Mouse (Mus musculus) embryo, embryonic 9.5 days (tissue): ENCODE data around the gene Pold1.
A peak's percentile ranks its signal among the peaks of the same experiment; 100 is the strongest.

Experiments used
- DNase-seq: peaks from one replicate; pipeline ENCODE4 v3.0.0-alpha.2; 2017; ENCODE audit errors: extremely low spot score

Pold1 gene

DNA sequence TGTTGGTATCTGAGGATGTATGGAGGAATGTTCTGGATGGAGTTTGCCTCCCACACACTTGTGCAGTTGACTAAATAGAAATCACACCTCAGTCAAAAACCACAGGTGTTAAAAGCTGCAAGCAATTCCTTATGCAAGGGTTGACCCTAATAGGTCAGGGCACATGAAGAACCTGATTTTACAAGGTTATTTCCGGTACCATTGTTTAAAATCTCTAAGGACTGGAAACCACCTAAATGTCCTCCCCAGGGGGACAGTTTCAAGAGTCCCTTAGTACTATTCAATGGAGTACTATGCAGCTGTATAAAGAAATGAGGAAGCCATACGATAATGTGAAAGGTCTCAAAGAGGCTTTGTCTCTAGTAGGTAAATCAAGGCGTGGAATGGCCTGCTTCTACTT is 2.4 kb downstream of the Pold1 start:
- DNase-seq: no peak

DNA sequence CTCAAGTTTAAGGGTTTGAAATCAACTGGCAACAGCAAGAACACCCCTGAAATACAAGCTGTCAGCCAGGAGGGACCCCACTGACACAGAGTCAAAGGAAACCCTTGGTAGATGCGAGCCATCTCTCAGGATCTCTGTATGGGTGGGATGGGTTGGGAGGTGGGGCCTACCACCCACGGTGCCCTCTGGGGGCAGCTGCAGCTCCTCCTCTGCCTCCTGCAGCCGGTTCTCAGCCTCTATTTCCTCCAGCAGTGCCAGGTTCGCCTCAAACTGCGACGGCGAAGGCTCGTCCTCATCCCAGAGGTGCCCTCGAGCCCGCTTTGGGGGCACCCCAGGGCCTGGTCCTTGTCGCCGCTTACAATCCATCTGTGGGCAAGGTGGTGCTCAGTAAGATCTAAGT is 5.6 kb downstream of the Pold1 start:
- DNase-seq: no peak

DNA sequence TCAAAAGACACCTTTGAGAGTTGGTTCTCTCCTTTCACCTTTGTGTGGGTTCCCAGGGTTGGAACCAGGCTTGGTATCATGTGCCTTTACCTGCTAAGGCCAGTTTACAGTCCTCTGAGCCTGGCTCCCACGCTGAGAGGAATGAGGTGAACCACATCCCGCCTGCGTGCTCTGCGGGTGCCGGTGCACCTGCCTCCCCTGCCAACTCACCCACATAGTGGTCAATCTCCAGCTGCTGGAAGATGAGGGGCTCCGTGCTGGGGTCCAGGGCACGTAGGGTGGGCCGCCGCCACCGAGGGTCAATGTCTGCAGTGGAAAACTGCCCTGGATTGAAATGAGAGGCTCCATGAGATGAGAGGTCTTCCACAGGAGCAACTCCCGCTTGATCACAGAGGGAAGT is 6.1 kb downstream of the Pold1 start:
- DNase-seq: no peak

DNA sequence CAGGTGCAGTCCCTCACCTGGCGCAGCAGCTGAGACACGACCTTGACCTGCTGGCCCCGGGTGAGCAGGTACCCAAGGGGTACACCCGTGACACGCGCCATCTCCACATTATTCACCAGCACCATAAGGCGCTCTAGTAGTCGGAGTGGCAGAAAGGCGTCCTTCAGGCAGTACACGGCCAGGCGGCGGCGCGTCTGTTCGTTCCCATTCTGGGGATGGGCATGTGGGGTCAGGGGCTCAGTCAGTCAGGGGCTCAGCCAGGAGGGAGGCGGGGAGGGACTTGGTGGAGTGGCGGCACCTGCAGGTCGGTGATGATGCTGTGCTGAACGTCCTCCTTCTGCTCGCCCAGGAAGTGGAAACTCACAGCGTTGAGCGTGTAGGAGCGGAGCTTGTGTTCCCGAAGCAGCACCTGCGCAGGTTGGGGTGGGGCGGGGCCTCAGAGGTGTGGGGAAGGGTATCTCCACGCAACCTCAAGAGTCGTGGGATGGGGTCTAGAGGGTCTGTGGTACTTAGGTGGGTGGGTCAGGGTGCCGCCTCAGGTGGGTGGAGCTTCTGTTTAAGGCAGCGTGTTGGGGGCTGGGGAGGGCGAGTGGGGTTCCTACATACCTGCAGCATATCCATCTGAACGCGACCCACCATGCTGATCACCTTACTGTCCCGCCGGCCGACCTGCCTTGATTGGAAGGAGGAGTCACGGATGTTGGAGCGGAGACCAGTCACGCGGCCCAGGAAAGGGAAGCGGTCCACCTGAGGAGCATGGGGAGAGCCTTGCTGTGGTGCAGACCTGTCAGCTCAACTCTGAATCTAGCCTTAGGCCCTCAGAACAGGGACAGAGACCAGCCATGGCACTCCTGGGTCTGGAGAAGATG is 9.7 kb downstream of the Pold1 start:
- DNase-seq: no peak

DNA sequence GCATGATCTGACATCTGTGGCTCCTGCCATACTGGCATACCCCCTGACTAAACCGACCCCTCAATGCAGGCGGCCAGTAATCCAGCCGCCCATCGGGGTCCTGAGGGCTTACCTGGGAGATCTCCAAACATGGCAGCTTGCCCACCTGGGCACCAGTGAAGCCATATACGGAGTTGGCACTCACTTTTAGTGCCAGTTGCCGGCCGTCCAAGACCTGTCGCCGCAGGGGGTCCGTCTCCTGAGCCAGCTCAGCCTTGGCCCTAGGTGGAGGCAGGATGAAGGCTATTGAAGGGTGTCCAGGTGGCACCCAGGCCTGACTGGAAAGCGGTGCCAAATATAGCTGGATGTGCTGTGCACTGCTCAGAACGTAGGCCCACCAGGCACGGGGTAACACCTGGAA is 11.2 kb downstream of the Pold1 start:
- DNase-seq: no peak

DNA sequence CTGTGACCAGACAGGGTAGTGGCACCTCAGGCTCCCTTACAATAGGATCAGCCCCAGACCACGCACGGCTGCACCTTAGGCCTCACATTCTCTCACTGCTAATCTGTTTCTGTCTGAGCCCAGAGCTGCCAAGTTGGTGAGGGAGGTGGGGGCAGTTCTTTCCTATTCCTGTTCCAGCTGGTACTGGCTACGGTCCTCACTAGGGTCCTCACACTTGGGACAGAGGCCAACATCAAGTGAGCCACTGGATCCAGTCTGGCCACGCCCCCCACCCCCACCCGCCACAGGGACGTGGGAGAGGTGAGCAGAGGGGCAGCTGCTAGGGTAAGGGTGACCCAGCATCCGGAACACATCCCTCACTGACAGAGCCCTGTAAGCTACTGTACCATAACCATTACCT is 11.6 kb downstream of the Pold1 start:
- DNase-seq: no peak

DNA sequence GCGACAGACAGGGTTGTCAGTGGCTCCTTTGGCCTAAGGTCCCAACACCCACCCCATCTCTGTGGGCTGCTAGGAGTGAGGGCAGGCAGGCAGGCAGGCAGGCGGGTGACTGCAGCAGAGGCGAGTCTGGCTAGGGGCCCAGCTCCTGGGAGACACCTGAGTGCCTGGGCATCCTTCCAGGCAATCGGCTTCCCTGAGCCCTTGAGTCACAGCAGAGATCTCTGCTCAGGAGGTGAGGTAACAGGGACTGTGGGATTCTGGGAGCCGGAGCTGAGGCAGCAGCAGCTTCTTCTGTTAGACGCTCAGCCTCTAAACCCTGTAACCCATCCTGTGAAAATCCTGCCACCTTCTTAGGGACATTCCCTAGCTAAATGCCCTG is 12.1 kb downstream of the Pold1 start:
- DNase-seq: no peak

DNA sequence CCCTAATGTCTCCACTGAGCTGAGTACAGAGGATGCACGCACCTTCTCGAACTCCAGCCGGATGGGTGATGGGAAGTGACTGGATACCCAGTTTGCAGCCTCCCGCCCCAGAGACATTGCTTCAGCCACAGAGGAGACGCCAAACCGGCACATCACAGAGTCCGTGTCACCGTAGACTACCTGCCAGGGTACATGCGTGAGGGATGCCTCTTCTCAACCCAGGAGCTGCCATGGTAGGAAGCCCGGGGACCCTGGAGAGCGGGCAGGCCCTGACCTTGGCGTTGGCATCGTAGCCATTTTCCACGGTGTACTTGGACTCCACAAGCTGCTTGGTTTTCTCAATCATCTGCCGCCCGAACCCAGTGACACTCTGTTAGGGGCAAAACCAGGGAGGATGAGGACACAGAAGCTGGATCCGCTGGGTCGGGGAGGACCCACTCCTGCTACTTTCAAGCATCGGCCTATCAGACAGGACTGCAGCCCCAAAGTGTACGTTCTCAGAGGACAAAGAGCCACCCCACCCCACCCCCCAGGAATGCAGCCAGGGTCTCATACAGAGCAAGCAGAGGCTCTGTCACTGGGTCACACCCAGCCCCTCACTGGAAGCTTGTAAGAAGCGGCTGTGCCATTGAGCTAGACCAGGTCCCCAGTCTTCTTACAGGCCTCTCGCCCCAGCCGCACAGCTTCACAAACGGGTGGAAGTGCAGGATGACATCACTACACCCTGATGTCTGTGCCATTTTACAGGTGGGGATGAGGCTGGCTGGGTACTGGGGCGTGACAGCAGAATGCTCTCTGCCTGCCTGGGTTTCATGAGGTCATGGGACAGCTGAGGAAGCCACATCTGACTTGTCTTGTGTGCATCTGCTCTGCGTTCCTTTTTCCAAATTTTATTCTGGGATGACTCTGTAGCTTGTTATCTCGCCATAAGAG is 12.7 kb downstream of the Pold1 start:
- DNase-seq: no peak

DNA sequence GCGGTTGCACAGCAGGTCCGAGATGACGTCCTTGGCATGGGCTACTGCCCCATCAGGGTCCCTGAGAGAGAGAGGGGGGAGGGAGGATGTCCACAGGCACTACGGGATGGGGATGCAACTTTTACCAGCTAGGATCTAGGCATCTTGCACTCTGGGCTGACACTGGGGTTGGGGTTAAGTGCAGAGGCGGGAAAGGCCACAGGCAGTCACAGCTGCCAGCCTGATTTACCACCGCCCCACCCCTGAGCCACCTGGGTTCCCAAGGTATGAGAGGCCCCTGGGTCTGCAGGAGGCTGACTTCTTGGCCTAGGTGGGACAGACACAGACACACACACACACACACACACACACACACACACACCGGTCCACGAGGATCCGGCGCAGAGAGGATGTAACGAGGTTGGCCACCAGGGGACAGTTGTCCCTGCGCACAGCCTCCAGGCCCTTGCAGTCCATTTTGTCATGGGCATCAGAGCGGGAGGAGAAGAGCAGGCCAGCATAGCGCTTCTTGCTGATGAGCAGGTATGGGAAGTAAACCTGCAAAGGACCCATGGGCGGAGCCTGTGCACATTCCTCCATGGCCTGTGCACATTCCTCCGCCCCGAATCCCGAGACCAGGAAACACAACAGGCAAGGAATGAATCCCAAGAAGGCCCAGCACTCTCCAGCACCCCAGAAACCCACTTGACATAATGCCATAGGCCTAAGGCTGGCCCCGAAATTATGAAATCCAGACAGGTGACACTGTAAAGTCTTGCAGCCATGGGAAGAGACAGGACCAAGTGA is 13.8 kb downstream of the Pold1 start:
- no peak for DNase-seq

DNA sequence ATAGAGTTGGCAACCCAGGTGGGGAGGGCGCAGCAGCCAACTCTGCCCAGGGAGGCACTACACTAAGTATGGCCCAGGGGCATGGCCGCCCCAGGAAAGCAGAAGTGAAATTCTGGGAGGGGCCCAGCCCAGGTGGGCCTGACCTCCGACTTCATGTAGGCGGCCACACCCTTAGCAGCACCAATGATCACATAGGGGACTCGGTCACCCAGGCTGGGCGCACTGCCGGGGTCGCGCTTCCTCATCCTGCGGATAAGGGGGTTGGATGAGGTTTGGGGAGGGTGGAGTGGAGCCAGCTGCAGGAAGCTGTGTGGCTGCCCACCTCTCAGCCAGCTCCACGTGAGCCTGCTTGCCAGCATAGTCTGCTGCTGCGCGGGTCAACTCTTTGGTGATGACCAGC is 14.4 kb downstream of the Pold1 start:
- DNase-seq: no peak

DNA sequence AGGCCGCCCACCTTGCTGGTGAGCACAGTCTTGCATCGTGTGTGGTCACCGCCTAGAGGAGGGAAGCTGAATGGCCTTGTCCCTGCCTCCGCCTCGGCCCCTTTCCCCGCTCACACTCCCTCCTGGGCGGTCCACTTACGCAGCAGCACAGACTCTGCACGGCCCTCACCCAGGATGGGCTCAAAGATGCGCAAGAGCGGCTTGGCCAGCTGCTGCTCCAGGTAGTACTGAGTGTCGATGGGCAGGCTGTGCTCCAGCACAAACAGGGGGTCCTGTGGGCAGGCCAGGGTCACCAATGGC is 15.0 kb downstream of the Pold1 start:
- DNase-seq: no peak

DNA sequence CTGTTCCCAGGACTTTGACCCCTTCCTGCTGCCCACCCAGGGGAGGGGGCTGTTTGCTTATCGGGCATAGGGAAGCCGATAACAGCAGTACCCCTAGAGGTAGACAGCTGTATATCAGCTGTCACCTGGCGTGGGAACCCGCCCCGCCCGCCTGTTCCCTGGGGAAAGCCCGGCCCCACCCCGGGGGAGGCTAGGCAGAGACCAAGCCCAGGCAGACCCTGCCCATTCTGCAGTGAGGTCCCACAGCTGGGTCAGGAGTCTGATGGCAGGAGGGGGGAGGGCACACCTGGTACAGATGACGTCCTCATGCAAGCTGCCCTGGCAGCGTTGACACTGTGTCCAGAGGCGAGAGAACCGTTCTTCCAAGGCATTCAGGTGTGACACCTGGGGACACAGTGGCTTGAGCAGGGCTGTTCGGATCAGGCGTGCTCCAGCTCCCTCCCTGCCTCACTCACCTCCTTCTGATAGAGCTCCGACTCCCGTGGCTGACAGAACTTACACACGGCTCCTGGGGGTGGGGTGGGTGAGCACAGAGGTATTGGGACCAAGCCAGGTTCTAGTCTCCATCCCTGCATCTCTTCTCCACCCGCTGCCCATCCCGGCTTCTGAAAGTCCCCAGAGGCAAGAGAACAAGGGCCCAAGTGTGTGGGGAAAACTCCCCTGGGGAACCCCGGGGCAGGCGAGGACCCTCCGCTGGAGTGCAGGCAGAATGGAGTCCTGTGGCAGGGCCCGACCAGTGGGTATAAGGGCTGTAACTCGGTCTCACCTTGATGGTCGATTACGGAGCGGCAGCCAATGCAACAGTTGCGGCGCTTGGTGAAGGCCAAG is 15.5 kb downstream of the Pold1 start:
- no peak for DNase-seq

DNA sequence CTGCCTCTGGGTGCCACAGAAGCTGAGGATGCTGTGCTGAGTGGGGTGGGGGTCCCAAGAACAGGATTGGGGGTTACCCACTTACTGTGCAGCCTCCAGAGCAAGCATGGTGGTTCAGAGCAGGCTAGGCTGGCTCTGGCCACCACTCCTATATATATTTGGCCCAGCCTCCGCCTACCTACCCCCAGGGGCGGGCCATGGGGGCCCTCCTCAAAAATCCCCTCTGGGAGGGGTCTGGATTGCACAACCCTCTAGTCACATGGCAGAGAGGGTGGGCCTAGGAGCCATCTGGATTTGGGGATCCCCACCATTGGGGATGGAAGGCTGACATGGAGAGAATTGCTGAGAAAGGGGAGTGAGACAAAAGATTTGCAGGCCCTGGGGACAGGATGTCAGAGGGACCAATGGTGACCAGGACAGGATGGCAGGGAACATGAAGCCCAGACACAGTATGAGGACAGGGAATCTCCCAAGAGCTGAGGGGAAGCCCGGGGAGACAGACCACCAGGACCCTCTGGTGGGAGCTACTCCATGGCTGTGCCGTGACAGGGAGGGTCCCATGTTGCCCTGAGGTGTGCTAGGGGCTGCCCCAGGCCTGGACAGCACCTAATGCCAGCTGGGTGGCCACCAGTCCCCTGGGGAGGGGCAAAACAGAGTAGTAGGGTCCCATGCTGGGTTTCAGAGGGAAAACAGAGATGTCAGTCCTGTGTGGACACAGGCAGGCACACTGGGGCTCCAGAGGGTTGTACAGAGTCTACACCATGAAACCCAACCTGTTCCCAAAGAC is 16.5 kb downstream of the Pold1 start, which contains the start of gene Spib:
TSS of gene Spib (minus strand) at position 126 of the 787 bp plus-strand sequence.
- no peak for DNase-seq

DNA sequence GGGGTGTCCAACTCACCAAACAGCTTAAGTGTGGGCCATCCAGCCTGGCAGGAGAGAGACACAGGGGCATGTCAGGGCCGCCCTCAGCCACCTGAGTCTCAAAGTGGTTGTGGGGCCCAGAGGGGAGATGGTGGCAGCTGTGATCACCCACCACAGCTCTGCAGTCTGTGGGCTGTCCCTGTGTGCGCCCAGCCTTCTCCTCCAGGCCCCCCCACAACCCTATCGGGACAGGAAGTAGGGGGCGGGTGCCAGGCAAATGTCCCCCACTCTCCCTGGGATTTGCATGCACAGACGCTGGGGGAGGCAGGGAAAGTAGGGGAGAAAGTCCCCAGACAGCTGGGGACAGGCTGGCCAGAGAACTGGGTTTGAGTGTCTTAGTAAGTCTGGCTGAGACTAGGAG is 17.4 kb downstream of the Pold1 start:
- DNase-seq: no peak

DNA sequence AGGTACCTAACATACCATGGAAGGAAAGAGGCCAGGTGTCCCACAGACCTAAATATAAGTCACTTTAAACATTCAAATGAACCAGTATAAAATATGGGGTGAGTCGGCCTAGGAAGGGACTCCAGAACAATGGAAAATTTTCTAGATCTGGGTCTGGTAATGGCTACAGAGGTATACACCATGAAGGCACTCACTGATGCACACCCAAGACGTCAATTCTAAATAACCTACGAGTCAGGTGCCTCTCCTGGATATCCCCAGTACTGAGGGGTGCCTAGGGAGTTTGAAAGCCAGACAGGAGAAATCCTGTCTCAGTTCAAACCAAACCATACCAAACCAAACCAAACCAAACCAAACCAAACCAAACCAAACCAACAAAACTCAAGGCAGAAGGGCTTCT is 18.1 kb downstream of the Pold1 start:
- no peak for DNase-seq

DNA sequence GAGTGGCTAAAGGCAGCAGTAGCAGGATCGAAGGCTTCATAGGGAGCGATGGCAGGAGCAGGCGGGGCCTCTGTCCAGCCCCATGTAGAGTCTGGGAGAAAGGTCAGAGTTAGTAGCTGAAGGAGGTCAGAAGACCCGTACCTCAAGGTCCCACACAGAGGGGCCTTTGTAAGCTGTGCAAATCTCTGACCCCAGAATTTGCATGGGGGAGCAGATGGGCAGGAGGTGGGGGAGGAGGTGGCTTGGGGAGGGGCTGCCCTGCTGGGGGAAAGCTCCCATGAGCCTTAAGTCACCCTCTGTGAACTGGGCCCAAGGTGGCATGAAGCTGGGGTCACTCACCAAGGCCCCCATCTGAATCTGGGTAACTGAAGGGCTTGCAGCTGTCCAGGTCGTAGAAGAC is 19.1 kb downstream of the Pold1 start:
- no peak for DNase-seq

DNA sequence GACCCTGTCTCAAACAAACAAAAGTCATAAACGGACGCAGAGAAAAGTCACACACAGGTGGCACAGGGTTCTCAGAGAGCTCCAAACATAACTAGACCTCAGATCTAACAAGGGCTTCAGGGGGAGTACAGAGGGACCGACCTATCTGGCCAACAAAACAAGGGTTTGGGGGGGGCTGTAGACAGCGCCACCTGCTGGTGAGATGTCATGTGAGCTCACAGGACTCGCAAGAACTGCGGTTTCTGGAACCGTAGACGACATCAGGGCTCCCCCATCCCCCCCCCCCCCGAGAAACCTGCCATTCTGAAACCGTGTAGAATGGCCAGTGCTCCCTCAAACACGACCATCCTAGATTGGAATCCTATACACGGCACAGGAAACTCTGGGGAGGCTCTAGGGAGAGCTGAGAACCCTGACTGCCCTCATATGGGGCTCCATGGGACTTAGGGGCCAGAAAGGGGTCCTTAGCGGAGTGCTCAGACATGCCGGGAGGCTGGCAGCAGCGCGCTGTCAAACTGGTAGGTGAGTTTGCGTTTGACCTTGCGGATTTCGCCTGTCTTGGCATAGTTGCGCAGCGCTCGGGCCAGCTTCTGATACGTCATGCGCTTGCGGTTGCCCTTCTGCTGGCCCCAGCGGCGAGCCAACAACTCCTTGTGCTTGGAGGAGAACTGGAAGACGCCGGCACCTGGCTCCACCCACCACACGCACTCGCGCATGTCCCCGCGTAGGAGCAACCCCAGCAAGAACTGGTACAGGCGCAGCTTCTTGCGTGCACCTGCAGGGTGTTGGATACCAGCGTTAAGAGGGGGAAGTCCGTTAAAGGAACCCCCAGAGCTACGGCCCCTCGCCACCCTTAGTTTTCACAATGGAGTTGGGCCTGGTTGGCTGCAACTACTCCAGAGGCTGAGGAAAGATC is 20.9 kb downstream of the Pold1 start:
- peak; percentile 66 for DNase-seq

DNA sequence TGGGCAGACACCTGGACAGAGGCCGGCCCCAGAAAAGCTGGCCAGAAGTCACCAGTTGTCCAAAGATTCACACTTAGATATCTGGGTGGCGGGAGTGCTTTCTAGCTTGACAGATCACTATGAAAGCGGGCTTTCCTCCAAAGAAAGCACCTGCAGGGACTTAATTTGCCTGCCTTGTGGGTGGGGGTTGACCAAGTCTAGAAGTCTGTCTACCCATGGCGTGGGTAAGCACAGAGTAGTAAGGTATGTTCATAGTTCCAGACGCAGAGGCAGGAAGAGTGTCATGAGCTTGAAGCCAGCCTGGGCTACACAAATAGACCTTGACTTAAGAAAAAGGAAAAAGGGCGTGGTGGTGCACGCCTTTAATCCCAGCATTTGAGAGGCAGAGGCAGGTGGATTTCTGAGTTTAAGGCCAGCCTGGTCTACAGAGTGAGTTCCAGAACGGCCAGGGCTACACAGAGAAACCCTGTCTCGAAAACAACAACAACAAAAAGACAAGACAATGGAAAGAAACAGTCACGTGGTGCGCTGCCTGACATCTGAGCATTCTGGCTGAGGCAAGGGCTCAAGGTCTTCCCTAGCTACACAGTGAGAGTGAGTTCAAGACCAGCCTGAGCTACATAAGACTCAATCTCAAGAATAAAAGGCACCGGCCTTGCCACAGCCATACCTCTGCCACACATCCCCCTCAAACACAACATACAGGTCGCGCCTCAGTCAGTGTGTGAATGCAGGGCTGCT is 22.1 kb downstream of the Pold1 start:
- no peak for DNase-seq
